Mouse (Mus musculus): ENCODE measurements around the gene Itgad.

Itgad gene

GRCm38 (mm10) chr7:128180126-128180525, 25.9 kb downstream of the Itgad start:
- no peak for DNase-seq (ENCODE audit: low spot score)

- no peak for DNase-seq (ENCODE audit: low spot score)
Observed at GRCm38 (mm10) chr7:128180546-128180945, 26.4 kb downstream of the Itgad start.

- DNase-seq (ENCODE audit: low spot score), result no peak
Observed at GRCm38 (mm10) chr7:128181691-128182090, 27.5 kb downstream of the Itgad start.

- no peak for DNase-seq (ENCODE audit: low spot score)
Observed at GRCm38 (mm10) chr7:128201607-128202006, 47.4 kb downstream of the Itgad start.

- no peak for DNase-seq (ENCODE audit: low spot score)
Observed at GRCm38 (mm10) chr7:128203071-128203470, 48.9 kb downstream of the Itgad start.

- DNase-seq (ENCODE audit: low spot score), result no peak
Observed at GRCm38 (mm10) chr7:128204179-128204578, 50.0 kb downstream of the Itgad start.

- DNase-seq (ENCODE audit: low spot score), result no peak
Observed at GRCm38 (mm10) chr7:128205695-128206094, 51.5 kb downstream of the Itgad start.

- no peak for DNase-seq (ENCODE audit: low spot score)
Observed at GRCm38 (mm10) chr7:128206152-128206551, 52.0 kb downstream of the Itgad start, which contains the start of gene Cox6a2. Gene Cox6a2, minus strand, starts transcription at chr7:128206387.

- DNase-seq (ENCODE audit: low spot score), result peak; percentile 88
Observed at GRCm38 (mm10) chr7:128208187-128208586, 54.0 kb downstream of the Itgad start.

GRCm38 (mm10) chr7:128209826-128210225, 55.6 kb downstream of the Itgad start:
- no peak for DNase-seq (ENCODE audit: low spot score)

GRCm38 (mm10) chr7:128219952-128220351, 65.8 kb downstream of the Itgad start:
- no peak for DNase-seq (ENCODE audit: low spot score)

- DNase-seq (ENCODE audit: low spot score), result no peak
Observed at GRCm38 (mm10) chr7:128220936-128221335, 66.8 kb downstream of the Itgad start.

GRCm38 (mm10) chr7:128231741-128232140, 77.6 kb downstream of the Itgad start:
- DNase-seq (ENCODE audit: low spot score), result peak; percentile 34

- no peak for DNase-seq (ENCODE audit: low spot score)
Observed at GRCm38 (mm10) chr7:128234796-128235195, 80.6 kb downstream of the Itgad start.

- DNase-seq (ENCODE audit: low spot score), result no peak
Observed at GRCm38 (mm10) chr7:128235481-128235880, 81.3 kb downstream of the Itgad start.

- no peak for DNase-seq (ENCODE audit: low spot score)
Observed at GRCm38 (mm10) chr7:128236426-128236825, 82.2 kb downstream of the Itgad start.

GRCm38 (mm10) chr7:128236856-128237592, 82.8 kb downstream of the Itgad start, which contains the start of gene Armc5:
Gene Armc5, plus strand, starts transcription at chr7:128237342.
- DNase-seq (ENCODE audit: low spot score), result peak; percentile 86

GRCm38 (mm10) chr7:128237593-128237926, 83.4 kb downstream of the Itgad start:
- DNase-seq (ENCODE audit: low spot score), result no peak

- peak; percentile 100 for DNase-seq (ENCODE audit: low spot score)
Observed at GRCm38 (mm10) chr7:128237927-128238778, 84.0 kb downstream of the Itgad start, which contains the start of gene 9130023H24Rik. Gene 9130023H24Rik, minus strand, starts transcription at chr7:128238031.

GRCm38 (mm10) chr7:128238991-128239390, 84.8 kb downstream of the Itgad start:
- DNase-seq (ENCODE audit: low spot score), result peak; percentile 76

GRCm38 (mm10) chr7:128240131-128240784, 86.1 kb downstream of the Itgad start:
- DNase-seq (ENCODE audit: low spot score), result no peak

- DNase-seq (ENCODE audit: low spot score), result no peak
Observed at GRCm38 (mm10) chr7:128242331-128242730, 88.2 kb downstream of the Itgad start.

Measured in embryo, embryonic 10.5 days (tissue).